Mouse (Mus musculus): Measurements from ENCODE around the gene 1600015I10Rik.

GRCm38 (mm10) chr6:48954211-48954610, 24.5 kb downstream of the 1600015I10Rik start:
- TF ChIP-seq CTCF (IDR thresholded peaks at IDR 0.05; ENCODE audit: insufficient read depth, low read length): no peak
- no peak for TF ChIP-seq POLR2A (IDR thresholded peaks at IDR 0.05; ENCODE audit: borderline replicate concordance, extremely low read depth, low read depth, low read length)
